Mouse (Mus musculus) lung, postnatal 0 days (tissue): ENCODE results near the gene Oas1d. TPM values are rescaled to one million over a fixed set of nuclear protein-coding genes. Genes with fewer than 3 reads are reported as not detected.
"Not testable (repeated sequence)": the region's sequence is repeated elsewhere in the genome, so short reads cannot be mapped to it uniquely, and the experiment has no call there.

ENCODE experiments used
- ATAC-seq: fragments of 200-750 bp; cut with Nextera tagmentation; 2 replicates; pipeline ENCODE4 v1.8.0; 2017; ENCODE audit warnings: moderate library complexity
- DNase-seq: peaks from one replicate; pipeline ENCODE4 v3.0.0-alpha.2; 2016; ENCODE audit warnings: low spot score
- H3K27ac ChIP-seq: fragments of 300-500 bp; sonication (generic); 2 replicates; pipeline ENCODE4 v1.5.1; 2014; ENCODE audit warnings: antibody characterized with exemption, mild to moderate bottlenecking, low read length, mixed read lengths
- H3K27me3 ChIP-seq: fragments of 300-500 bp; sonication (generic); replicated peaks from 2 replicates; pipeline ENCODE4 v1.6.1; 2014; ENCODE audit warnings: low read length, mixed read lengths; ENCODE audit not compliant: insufficient read depth
- H3K36me3 ChIP-seq: fragments of 300-500 bp; sonication (generic); 2 replicates; pipeline ENCODE4 v1.6.1; 2014; ENCODE audit warnings: low read length, mixed read lengths; ENCODE audit not compliant: insufficient read depth
- H3K4me1 ChIP-seq: fragments of 300-500 bp; sonication (generic); 2 replicates; pipeline ENCODE4 v1.6.1; 2014; ENCODE audit warnings: antibody characterized with exemption, low read depth, low read length, mixed read lengths; ENCODE audit not compliant: insufficient read depth
- H3K4me2 ChIP-seq: fragments of 300-500 bp; sonication (generic); replicated peaks from 2 replicates; pipeline ENCODE4 v1.6.1; 2014; ENCODE audit warnings: low read depth, mild to moderate bottlenecking, low read length, moderate library complexity, mixed read lengths
- H3K4me3 ChIP-seq: fragments of 300-500 bp; sonication (generic); 2 replicates; pipeline ENCODE4 v1.5.1; 2014; ENCODE audit warnings: low read depth, low read length
- H3K9ac ChIP-seq: fragments of 300-500 bp; sonication (generic); replicated peaks from 2 replicates; pipeline ENCODE4 v1.6.1; 2014; ENCODE audit warnings: low read depth, mild to moderate bottlenecking
- H3K9me3 ChIP-seq: fragments of 300-500 bp; sonication (generic); 2 replicates; pipeline ENCODE4 v1.6.1; 2016; ENCODE audit warnings: low read length, mixed read lengths
- CTCF ChIP-seq: IDR thresholded peaks from 2 replicates; pipeline ENCODE4 v1.5.1; 2016; ENCODE audit warnings: antibody characterized with exemption, mild to moderate bottlenecking
- EP300 ChIP-seq: IDR thresholded peaks from 2 replicates; pipeline ENCODE4 v1.6.1; 2016; ENCODE audit warnings: antibody characterized with exemption, mild to moderate bottlenecking, control low read depth
- WGBS: fragments of 180-500 bp; shearing (Covaris S2); extraction: QIAGEN DNeasy Blood & Tissue Kit; methylation state at CpG from one replicate; pipeline ENCODE4 v1.1.7; 2014; 5-methylcytosine and 5-hydroxymethylcytosine counted together
- polyA plus RNA-seq: library from polyadenylated mRNA; unstranded; fragments of >200 nt; fragmentation: Nextera tagmentation; extraction: Ambion mirVana; gene quantifications from 2 replicates; pipeline ENCODE4 v1.2.1, GENCODE M21; 2015

The Oas1d gene
- not detected in 2 replicates for polyA plus RNA-seq

- DNase-seq, H3K9ac ChIP-seq, H3K36me3 ChIP-seq, H3K4me2 ChIP-seq, H3K9me3 ChIP-seq, ATAC-seq, H3K27me3 ChIP-seq, H3K4me1 ChIP-seq, H3K4me3 ChIP-seq, H3K27ac ChIP-seq: not testable (repeated sequence)
- 38% methylated on average over 8 of the region's 8 CpGs for WGBS
Measured at GRCm38 (mm10) chr5:120914204-120914603, at the start of gene Oas1d. TSS of gene Oas1d (plus strand) at chr5:120914536.

GRCm38 (mm10) chr5:120865336-120865860 lies 48.9 kb upstream of the Oas1d start:
- Histone ChIP-seq H3K27me3 (no peaks in the 10 kb centered on the region), H3K9ac (no peak overlapping the region), H3K27ac (no peak overlapping the region), H3K4me2 (no peak overlapping the region), H3K4me1 (no peaks in the 10 kb centered on the region), H3K4me3 (no peak overlapping the region), H3K36me3 (no peaks in the 10 kb centered on the region), H3K9me3 (no peaks in the 10 kb centered on the region)
- WGBS = 68% methylated on average over 3 of the region's 3 CpGs
- ATAC-seq (no peak), DNase-seq (peak; percentile 8)
- TF ChIP-seq CTCF = peak; percentile 48
- no peak for TF ChIP-seq EP300

- H3K36me3 ChIP-seq = no peaks in the 10 kb centered on the region
- ATAC-seq = no peak
- H3K4me3 ChIP-seq = no peak overlapping the region
- H3K4me1 ChIP-seq = no peaks in the 10 kb centered on the region
- TF ChIP-seq CTCF (no peak), EP300 (no peak)
- no peak for DNase-seq
- H3K27ac ChIP-seq = no peak overlapping the region
- 77% methylated on average over 7 of the region's 7 CpGs for WGBS
- no peaks in the 10 kb centered on the region for H3K27me3 ChIP-seq
- no peak overlapping the region for H3K4me2 ChIP-seq
- no peaks in the 10 kb centered on the region for H3K9me3 ChIP-seq
- no peak overlapping the region for H3K9ac ChIP-seq
Measured at GRCm38 (mm10) chr5:120869436-120870015, 44.8 kb upstream of the Oas1d start.

GRCm38 (mm10) chr5:120870081-120870480 lies 44.3 kb upstream of the Oas1d start:
- Histone ChIP-seq H3K9me3 (no peaks in the 10 kb centered on the region), H3K27ac (no peak overlapping the region), H3K9ac (no peak overlapping the region), H3K36me3 (no peaks in the 10 kb centered on the region), H3K4me3 (no peak overlapping the region), H3K4me1 (no peaks in the 10 kb centered on the region), H3K27me3 (no peaks in the 10 kb centered on the region), H3K4me2 (no peak overlapping the region)
- ATAC-seq = no peak
- TF ChIP-seq EP300 = no peak
- no peak for TF ChIP-seq CTCF
- WGBS = 46% methylated on average over 3 of the region's 3 CpGs
- no peak for DNase-seq

- Histone ChIP-seq H3K27ac (no peak overlapping the region), H3K9me3 (no peaks in the 10 kb centered on the region), H3K4me3 (no peak overlapping the region), H3K4me1 (no peaks in the 10 kb centered on the region), H3K4me2 (no peak overlapping the region), H3K27me3 (no peaks in the 10 kb centered on the region), H3K9ac (no peak overlapping the region), H3K36me3 (no peaks in the 10 kb centered on the region)
- DNase-seq (no peak), ATAC-seq (no peak)
- 68% methylated on average over 7 of the region's 7 CpGs for WGBS
- TF ChIP-seq CTCF (no peak), EP300 (no peak)
Measured at GRCm38 (mm10) chr5:120870782-120871181, 43.6 kb upstream of the Oas1d start.

- no peak overlapping the region for H3K27ac ChIP-seq
- no peak overlapping the region for H3K4me2 ChIP-seq
- H3K4me3 ChIP-seq = no peak overlapping the region
- H3K27me3 ChIP-seq = no peaks in the 10 kb centered on the region
- no peaks in the 10 kb centered on the region for H3K9me3 ChIP-seq
- WGBS = 48% methylated on average over 2 of the region's 2 CpGs
- H3K36me3 ChIP-seq = no peaks in the 10 kb centered on the region
- H3K4me1 ChIP-seq = no peaks in the 10 kb centered on the region
- TF ChIP-seq CTCF = no peak
- TF ChIP-seq EP300 = no peak
- ATAC-seq = no peak
- DNase-seq = no peak
- H3K9ac ChIP-seq = no peak overlapping the region
Measured at GRCm38 (mm10) chr5:120871469-120871868, 42.9 kb upstream of the Oas1d start.

GRCm38 (mm10) chr5:120876839-120877238 lies 37.5 kb upstream of the Oas1d start:
- not testable (repeated sequence) for H3K27ac ChIP-seq, H3K36me3 ChIP-seq, H3K27me3 ChIP-seq, H3K4me2 ChIP-seq, DNase-seq, H3K9me3 ChIP-seq, ATAC-seq, H3K4me1 ChIP-seq, H3K9ac ChIP-seq, H3K4me3 ChIP-seq
- 42% methylated on average over 2 of the region's 3 CpGs for WGBS

- H3K9me3 ChIP-seq, ATAC-seq, H3K27me3 ChIP-seq, H3K27ac ChIP-seq, H3K4me1 ChIP-seq, H3K4me3 ChIP-seq, H3K9ac ChIP-seq, H3K36me3 ChIP-seq, H3K4me2 ChIP-seq, DNase-seq: not testable (repeated sequence)
- WGBS = 69% methylated on average over 2 of the region's 2 CpGs
Measured at GRCm38 (mm10) chr5:120877407-120877806, 36.9 kb upstream of the Oas1d start.

GRCm38 (mm10) chr5:120878803-120879202 lies 35.5 kb upstream of the Oas1d start:
- H3K36me3 ChIP-seq, ATAC-seq, DNase-seq, H3K4me3 ChIP-seq, H3K27me3 ChIP-seq, H3K9me3 ChIP-seq, H3K9ac ChIP-seq, H3K4me2 ChIP-seq, H3K4me1 ChIP-seq, H3K27ac ChIP-seq: not testable (repeated sequence)
- WGBS = 33% methylated on average over 2 of the region's 2 CpGs
